Mouse (Mus musculus): ENCODE measurements around the gene Slco3a1.

DNA sequence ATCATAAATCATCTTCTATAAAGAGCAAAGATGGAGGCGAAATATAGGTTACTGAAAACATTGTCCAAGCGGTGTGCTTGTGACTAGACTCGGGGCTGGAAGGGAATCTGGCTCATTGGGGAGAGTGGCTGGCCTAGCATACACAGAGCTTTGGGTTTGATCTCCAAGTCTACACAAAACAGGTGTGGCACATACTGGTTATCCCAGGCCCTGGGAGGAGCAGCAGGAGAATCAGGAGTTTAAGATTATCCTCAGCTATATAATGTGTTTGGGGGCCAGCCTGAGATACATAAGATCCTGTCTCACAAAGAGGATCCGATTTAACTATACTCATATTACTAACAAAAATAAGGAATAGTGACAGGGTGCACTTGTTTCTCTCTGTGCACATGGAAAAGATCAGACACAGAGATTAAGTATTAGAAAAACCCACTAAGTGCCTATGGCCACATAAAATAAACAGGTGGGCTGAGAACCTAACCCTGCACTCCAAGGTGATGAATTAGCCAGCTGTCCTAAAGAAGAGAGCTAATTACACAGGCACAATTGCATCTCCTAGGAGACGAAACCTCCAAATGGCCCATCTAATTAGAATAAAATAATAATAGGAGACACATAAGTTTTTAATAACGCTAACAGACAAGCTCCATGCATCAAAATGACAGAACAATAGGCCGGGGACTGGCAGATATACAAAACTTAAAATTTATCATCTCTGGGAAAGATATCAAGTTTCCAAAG lies 224.3 kb downstream of the Slco3a1 start:
- TF ChIP-seq GATA1 (IDR thresholded peaks at IDR 0.05; ENCODE audit: borderline replicate concordance, low read length) (no peak), FLI1 (IDR thresholded peaks at IDR 0.05; ENCODE audit: low read length) (no peak)
